Mouse (Mus musculus) kidney, embryonic 16.5 days (tissue): ENCODE measurements around the gene Gdi1. TPM values are rescaled to one million over a fixed set of nuclear protein-coding genes. Genes with fewer than 3 reads are reported as not detected.

Experiments
- ATAC-seq: fragments of 200-750 bp; cut with Nextera tagmentation; 2 replicates; pipeline ENCODE4 v1.8.0; 2017; ENCODE audit warnings: moderate TSS enrichment; ENCODE audit not compliant: low FRiP score, low TSS enrichment
- H3K27ac ChIP-seq: fragments of 300-500 bp; sonication (generic); 2 replicates; pipeline ENCODE4 v1.5.1; 2014; ENCODE audit warnings: low read length
- H3K27me3 ChIP-seq: fragments of 300-500 bp; sonication (generic); 2 replicates; pipeline ENCODE4 v1.6.1; 2014; ENCODE audit warnings: low read length, control low read depth, mixed read lengths; ENCODE audit not compliant: insufficient read depth
- H3K36me3 ChIP-seq: fragments of 300-500 bp; sonication (generic); 2 replicates; pipeline ENCODE4 v1.6.1; 2014; ENCODE audit warnings: low read length, control low read depth, mixed read lengths; ENCODE audit not compliant: insufficient read depth
- H3K4me1 ChIP-seq: fragments of 300-500 bp; sonication (generic); 2 replicates; pipeline ENCODE4 v1.6.1; 2014; ENCODE audit warnings: low read length, control low read depth, mixed read lengths; ENCODE audit not compliant: insufficient read depth
- H3K4me2 ChIP-seq: fragments of 300-500 bp; sonication (generic); replicated peaks from 2 replicates; pipeline ENCODE4 v1.6.1; 2014; ENCODE audit warnings: low read depth, low read length
- H3K4me3 ChIP-seq: fragments of 300-500 bp; sonication (generic); 2 replicates; pipeline ENCODE4 v1.5.1; 2014; ENCODE audit warnings: mild to moderate bottlenecking, low read length
- H3K9ac ChIP-seq: fragments of 300-500 bp; sonication (generic); replicated peaks from 2 replicates; pipeline ENCODE4 v1.6.1; 2014; ENCODE audit warnings: low read length
- H3K9me3 ChIP-seq: fragments of 300-500 bp; sonication (generic); 2 replicates; pipeline ENCODE4 v1.6.1; 2016; ENCODE audit warnings: low read length, control low read depth
- WGBS: fragments of 180-500 bp; shearing (Covaris S2); extraction: QIAGEN DNeasy Blood & Tissue Kit; methylation state at CpG from one replicate; pipeline ENCODE4 v1.1.7; 2014; 5-methylcytosine and 5-hydroxymethylcytosine counted together
- polyA plus RNA-seq: library from polyadenylated mRNA; unstranded; fragments of >200 nt; fragmentation: Nextera tagmentation; extraction: Ambion mirVana; gene quantifications from 2 replicates; pipeline ENCODE4 v1.2.1, GENCODE M21; 2015

Gdi1 gene
- 219 and 243 TPM in 2 replicates for polyA plus RNA-seq

GRCm38 (mm10) chrX:74304867-74305700, at the start of gene Gdi1:
Gdi1 (plus strand) TSS chrX:74304998.
- peak within 1 kb of the TSS; percentile 67 for H3K27ac ChIP-seq
- peak within 1 kb of the TSS; percentile 67 for H3K4me2 ChIP-seq
- peak; percentile 85 for ATAC-seq
- WGBS: 19% methylated on average over 40 of the region's 41 CpGs
- H3K4me1 ChIP-seq: peaks cover 12% of the 10 kb centered on the region
- peaks cover 49% of the 10 kb centered on the region for H3K36me3 ChIP-seq
- no peaks in the 10 kb centered on the region; the same call in 1 of the 2 replicates for H3K27me3 ChIP-seq
- no peaks in the 10 kb centered on the region for H3K9me3 ChIP-seq
- peak within 1 kb of the TSS; percentile 65 for H3K4me3 ChIP-seq
- H3K9ac ChIP-seq: peak within 1 kb of the TSS; percentile 73

- Histone ChIP-seq H3K27ac (no peak overlapping the region), H3K9ac (no peak overlapping the region), H3K4me1 (no peaks in the 10 kb centered on the region), H3K4me2 (no peak overlapping the region), H3K9me3 (no peaks in the 10 kb centered on the region), H3K27me3 (no peaks in the 10 kb centered on the region), H3K36me3 (0 out of 2 replicates have a peak, but pooled peaks cover 6% of the 10 kb centered on the region), H3K4me3 (no peak overlapping the region)
- ATAC-seq: no peak
- 91% methylated on average over 3 of the region's 3 CpGs for WGBS
These were observed 47.1 kb upstream of the Gdi1 start for GRCm38 (mm10) chrX:74257746-74258145.

DNA sequence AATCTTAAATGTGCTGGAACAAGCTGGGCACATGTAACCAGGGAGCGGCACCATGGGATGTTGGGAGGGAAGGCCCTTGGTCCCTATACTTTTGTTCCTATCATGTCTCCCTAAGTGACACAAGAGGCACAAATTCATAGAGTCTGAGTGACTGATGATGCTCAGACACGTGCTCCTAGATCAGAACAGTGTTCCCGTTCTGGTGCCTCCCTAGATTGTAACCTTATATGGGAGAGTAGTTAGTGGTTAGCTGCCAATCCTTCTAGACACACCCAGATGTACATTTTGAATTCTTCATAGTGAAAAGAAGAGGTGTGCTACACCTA, 35.1 kb upstream of the Gdi1 start:
- 0 out of 2 replicates have a peak, but pooled peaks cover 5% of the 10 kb centered on the region for H3K36me3 ChIP-seq
- H3K9me3 ChIP-seq: no peaks in the 10 kb centered on the region
- no peaks in the 10 kb centered on the region; the same call in 1 of the 2 replicates for H3K27me3 ChIP-seq
- H3K27ac ChIP-seq: peak overlapping the region; percentile 95
- H3K4me1 ChIP-seq: peaks cover 3% of the 10 kb centered on the region; the same call in 1 of the 2 replicates
- WGBS: 35% methylated on average over 3 of the region's 3 CpGs
- H3K4me3 ChIP-seq: peak overlapping the region; percentile 60
- ATAC-seq: peak; percentile 60
- peak overlapping the region; percentile 56 for H3K4me2 ChIP-seq
- H3K9ac ChIP-seq: peak overlapping the region; percentile 59

DNA sequence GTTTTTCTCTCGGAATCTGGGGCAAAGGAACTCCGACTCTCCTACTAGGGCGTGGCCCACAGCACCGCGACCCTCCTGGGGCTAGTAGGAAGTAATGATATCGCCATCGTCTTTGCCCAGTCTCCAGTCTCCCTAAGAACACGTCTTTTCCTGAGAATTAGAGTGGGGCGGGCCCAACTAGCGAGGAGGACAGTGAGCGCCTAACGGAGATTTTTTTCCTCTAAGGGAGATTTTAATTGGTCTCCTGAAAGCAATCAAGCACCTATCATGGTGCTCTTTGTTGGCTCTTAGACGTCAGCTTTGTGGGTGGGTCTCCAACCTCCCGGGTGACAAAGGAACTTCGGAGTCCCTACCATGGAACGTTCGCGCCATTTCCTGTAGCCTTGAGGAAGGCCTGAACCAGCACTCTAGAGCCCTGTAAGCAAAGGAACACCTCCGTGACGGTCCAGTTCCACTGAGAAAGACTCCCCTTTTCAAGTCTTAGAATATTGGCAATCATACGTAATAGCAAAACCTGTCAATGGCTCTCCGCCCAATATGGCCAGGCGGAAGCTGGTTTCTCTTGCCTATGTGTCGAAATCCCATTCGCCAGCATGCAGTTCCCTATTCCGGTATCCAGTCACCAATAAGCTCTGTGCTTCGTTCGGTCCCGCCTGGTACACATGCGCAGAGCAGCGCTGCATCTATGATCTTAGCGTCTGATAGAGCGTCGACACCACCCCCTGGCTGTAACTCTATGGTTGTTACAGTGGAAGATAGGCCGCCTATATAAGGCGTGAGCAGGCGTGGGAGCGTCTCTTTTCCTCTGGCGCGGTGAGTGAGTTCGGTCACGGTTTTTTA, 34.5 kb upstream of the Gdi1 start, which contains the start of gene Rpl10:
Gene Rpl10 (plus strand): TSS at position 751 of the 840 bp plus-strand sequence.
- ATAC-seq: peak; percentile 95
- Histone ChIP-seq H3K36me3 (0 out of 2 replicates have a peak, but pooled peaks cover 5% of the 10 kb centered on the region), H3K4me3 (peak within 1 kb of the TSS; percentile 60), H3K9ac (peak within 1 kb of the TSS; percentile 86), H3K27ac (peak within 1 kb of the TSS; percentile 95), H3K27me3 (no peaks in the 10 kb centered on the region), H3K4me1 (peaks cover 3% of the 10 kb centered on the region; the same call in 1 of the 2 replicates), H3K9me3 (no peaks in the 10 kb centered on the region), H3K4me2 (peak within 1 kb of the TSS; percentile 57)
- WGBS: 24% methylated on average over 42 of the region's 42 CpGs

DNA sequence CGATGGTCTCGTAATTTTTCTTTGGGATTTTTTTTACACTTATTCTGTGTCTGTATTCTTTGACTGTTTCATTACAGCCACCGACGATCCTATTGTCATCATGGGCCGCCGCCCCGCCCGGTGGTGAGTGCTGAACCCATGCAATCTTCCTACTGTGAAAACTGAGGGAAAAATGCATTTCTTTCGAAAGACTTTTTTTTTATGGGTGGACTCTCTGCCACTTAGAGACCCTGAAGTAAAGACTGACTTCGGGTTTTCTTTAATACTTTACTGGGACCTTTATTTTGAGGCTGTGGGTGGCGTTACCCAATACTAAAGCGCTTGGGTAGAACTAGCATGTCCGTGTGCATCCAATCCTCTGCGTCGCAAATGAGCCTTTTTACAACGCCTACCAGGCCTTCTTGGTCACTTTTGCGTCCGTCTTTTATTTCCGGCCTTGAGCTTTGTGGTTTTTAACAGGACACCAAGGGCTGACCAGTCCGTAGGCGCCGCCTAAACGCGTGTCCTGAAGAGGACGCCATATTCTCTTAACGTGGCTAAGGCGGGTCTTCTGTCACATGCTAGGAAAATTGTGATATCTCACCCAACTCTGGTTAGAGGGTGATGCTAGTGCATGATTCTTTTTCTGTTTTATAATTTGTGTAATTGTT, 33.8 kb upstream of the Gdi1 start:
- H3K9ac ChIP-seq: peak overlapping the region; percentile 86
- peak overlapping the region; percentile 60 for H3K4me3 ChIP-seq
- peak overlapping the region; percentile 57 for H3K4me2 ChIP-seq
- no peaks in the 10 kb centered on the region for H3K9me3 ChIP-seq
- H3K27ac ChIP-seq: peak overlapping the region; percentile 80
- 24% methylated on average over 27 of the region's 27 CpGs for WGBS
- ATAC-seq: no peak
- peaks cover 3% of the 10 kb centered on the region; the same call in 1 of the 2 replicates for H3K4me1 ChIP-seq
- H3K27me3 ChIP-seq: no peaks in the 10 kb centered on the region
- 0 out of 2 replicates have a peak, but pooled peaks cover 5% of the 10 kb centered on the region for H3K36me3 ChIP-seq

DNA sequence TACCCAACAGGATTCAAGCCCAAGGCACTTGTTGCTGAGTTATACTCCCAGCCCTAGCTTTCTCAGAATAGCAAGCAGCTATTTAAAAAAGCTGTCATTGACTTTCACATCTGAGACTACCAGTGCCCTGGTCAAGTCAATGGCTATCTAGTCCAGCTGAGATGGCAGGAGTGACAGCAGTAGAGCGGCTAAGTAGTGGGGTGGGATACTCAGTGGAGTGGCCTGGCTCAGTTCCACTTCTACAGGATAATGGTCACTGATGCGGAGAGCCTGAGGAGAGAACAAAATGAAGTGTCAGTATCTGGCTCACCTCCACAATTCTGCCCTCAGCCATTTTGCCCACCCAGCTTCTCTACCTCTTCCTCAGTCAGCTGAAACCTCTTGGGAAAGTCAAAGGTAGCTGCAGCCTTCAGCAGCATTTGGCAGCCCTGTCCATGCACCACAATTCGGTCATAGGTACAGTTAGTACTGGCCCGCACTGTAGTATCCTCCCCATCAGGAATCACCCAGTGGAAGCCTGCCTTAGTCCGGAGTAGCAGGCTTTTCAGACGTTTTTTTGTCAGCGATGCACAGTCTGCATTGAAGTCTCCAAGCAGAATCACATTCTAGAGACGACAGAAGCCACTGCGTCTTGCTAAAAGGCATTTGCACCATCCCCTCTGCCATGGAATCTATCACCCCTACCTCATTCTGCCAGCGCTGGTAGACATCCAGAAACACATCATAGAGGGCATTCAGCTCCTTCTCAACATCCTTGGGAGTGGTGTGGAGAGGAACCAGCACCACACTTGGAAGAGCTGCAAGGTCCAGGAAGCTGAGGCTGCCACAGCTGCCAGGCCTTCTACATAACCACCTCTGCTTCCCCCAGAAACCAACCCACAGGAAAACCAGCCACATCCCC, 31.1 kb upstream of the Gdi1 start:
- no peak overlapping the region for H3K9ac ChIP-seq
- ATAC-seq: no peak
- H3K9me3 ChIP-seq: no peaks in the 10 kb centered on the region
- H3K27me3 ChIP-seq: no peaks in the 10 kb centered on the region
- H3K4me1 ChIP-seq: peaks cover 3% of the 10 kb centered on the region; the same call in 1 of the 2 replicates
- peak overlapping the region; percentile 29; the same call in 1 of the 2 replicates for H3K27ac ChIP-seq
- WGBS: 42% methylated on average over 10 of the region's 10 CpGs
- H3K4me3 ChIP-seq: no peak overlapping the region
- H3K4me2 ChIP-seq: no peak overlapping the region
- 0 out of 2 replicates have a peak, but pooled peaks cover 5% of the 10 kb centered on the region for H3K36me3 ChIP-seq

GRCm38 (mm10) chrX:74277916-74278315, 26.9 kb upstream of the Gdi1 start:
- no peak for ATAC-seq

GRCm38 (mm10) chrX:74281041-74281731, 23.6 kb upstream of the Gdi1 start:
- Histone ChIP-seq H3K9ac (peak overlapping the region; percentile 69), H3K27ac (peak overlapping the region; percentile 72), H3K36me3 (no peaks in the 10 kb centered on the region; the same call in 1 of the 2 replicates), H3K4me1 (peaks cover 11% of the 10 kb centered on the region), H3K4me2 (peak overlapping the region; percentile 79), H3K4me3 (peak overlapping the region; percentile 58), H3K9me3 (no peaks in the 10 kb centered on the region), H3K27me3 (no peaks in the 10 kb centered on the region)
- ATAC-seq: peak; percentile 5; the same call in 1 of the 2 replicates
- 26% methylated on average over 14 of the region's 14 CpGs for WGBS

More at GRCm38 (mm10) chrX:74277916-74278315, 26.9 kb upstream of the Gdi1 start:
- 77% methylated on average over 6 of the region's 8 CpGs for WGBS
- Histone ChIP-seq H3K9ac (no peak overlapping the region), H3K4me2 (no peak overlapping the region), H3K4me3 (no peak overlapping the region), H3K27ac (no peak overlapping the region), H3K27me3 (no peaks in the 10 kb centered on the region), H3K9me3 (no peaks in the 10 kb centered on the region), H3K4me1 (0 out of 2 replicates have a peak, but pooled peaks cover 4% of the 10 kb centered on the region), H3K36me3 (no peaks in the 10 kb centered on the region)
